Comparison of ENCODE assay signal across 8 mouse cellular contexts in the genomic region with DNA sequence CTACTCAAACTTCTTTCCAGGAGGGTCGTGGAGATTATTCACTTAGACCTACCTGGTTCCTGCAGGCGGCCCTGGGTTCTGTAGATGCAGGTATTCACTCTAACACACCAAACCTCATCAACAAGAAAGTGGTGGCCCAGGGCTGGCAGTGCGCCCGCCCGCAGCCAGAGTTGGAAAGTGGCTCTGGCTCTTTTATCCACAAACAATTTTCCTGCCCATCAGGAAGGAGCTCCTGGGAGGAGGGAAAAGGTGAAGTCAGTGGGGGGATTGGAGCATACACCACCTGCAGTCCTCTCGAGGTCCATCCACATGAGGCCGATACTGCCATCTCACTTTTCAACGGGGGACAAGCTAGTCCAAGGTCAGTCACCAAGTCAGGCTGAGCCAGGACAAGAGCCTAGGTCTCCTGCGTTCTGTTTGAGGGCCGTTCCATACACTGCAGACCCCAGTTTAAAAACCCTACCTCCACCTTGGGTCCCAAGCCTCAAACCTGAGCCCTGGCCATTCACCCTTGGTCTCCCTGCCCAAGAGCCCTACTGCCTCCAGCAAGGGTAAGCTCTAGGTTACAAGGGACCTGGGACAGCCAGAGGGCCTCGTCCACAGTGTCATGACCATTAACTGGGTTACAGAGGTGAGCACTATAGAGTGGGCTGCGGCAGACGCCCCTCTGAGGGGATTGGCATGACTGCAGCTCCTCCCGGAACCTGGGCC. TPM values are rescaled to one million over a fixed set of nuclear protein-coding genes. Genes with fewer than 3 reads are reported as not detected.
DNase-seq lines count a peak whose midpoint lies in the region; ATAC-seq lines count a peak whose summit lies in the region.

No protein-coding gene starts in this region.

- H3K36me3 ChIP-seq in kidney, embryonic 15.5 days = peaks cover 41% of the 10 kb centered on the region
- H3K36me3 ChIP-seq in hindbrain, embryonic 12.5 days = peaks cover 26% of the 10 kb centered on the region
- H3K36me3 ChIP-seq in midbrain, embryonic 10.5 days = peaks cover 45% of the 10 kb centered on the region

- peak overlapping the region; percentile 79 for H3K27ac ChIP-seq in kidney, embryonic 15.5 days
- H3K27ac ChIP-seq in hindbrain, embryonic 12.5 days = no peak overlapping the region
- H3K27ac ChIP-seq in midbrain, embryonic 10.5 days (replicated peaks) = peak overlapping the region; percentile 94

- ATAC-seq in kidney, embryonic 15.5 days (replicated peaks; ENCODE audit: low FRiP score) = no peak; the same call in 1 of the 2 replicates
- no peak; the same call in 1 of the 2 replicates for ATAC-seq in hindbrain, embryonic 12.5 days (ENCODE audit: low FRiP score)

- 0 out of 2 replicates have a peak, but pooled peaks cover 4% of the 10 kb centered on the region for H3K27me3 ChIP-seq in kidney, embryonic 15.5 days
- peaks cover 10% of the 10 kb centered on the region for H3K27me3 ChIP-seq in hindbrain, embryonic 12.5 days
- peaks cover 8% of the 10 kb centered on the region for H3K27me3 ChIP-seq in midbrain, embryonic 10.5 days (ENCODE audit: low read depth, poor library complexity, severe bottlenecking)

- H3K4me3 ChIP-seq in kidney, embryonic 15.5 days (replicated peaks) = peak overlapping the region; percentile 91
- H3K4me3 ChIP-seq in hindbrain, embryonic 12.5 days = peak overlapping the region; percentile 88
- H3K4me3 ChIP-seq in midbrain, embryonic 10.5 days = peak overlapping the region; percentile 93

- DNase-seq in kidney, adult 9 months = no peak
- DNase-seq in cerebellum, adult 18-20 months = peak; percentile 56 to 72
- DNase-seq in midbrain, embryonic 10.5 days (ENCODE audit: low spot score) = peak; percentile 25
- DNase-seq in thymus, postnatal 14 days = no peak
- no peak for DNase-seq in layer of hippocampus, adult 11-12 months (ENCODE audit: low spot score)
- DNase-seq in testis, postnatal 14 days (ENCODE audit: low spot score) = no peak

- no peaks in the 10 kb centered on the region for H3K9me3 ChIP-seq in kidney, embryonic 15.5 days (replicated peaks)
- H3K9me3 ChIP-seq in hindbrain, embryonic 12.5 days (replicated peaks) = no peaks in the 10 kb centered on the region
- no peaks in the 10 kb centered on the region for H3K9me3 ChIP-seq in midbrain, embryonic 10.5 days (replicated peaks)

- 44% methylated on average over 14 of the region's 14 CpGs for WGBS in kidney, embryonic 15.5 days
- 46% methylated on average over 14 of the region's 14 CpGs for WGBS in hindbrain, embryonic 12.5 days
- 46% methylated on average over 14 of the region's 14 CpGs for WGBS in midbrain, embryonic 10.5 days

- peak overlapping the region; percentile 88 for H3K4me2 ChIP-seq in kidney, embryonic 15.5 days
- H3K4me2 ChIP-seq in hindbrain, embryonic 12.5 days (replicated peaks) = peak overlapping the region; percentile 88

- H3K4me1 ChIP-seq in kidney, embryonic 15.5 days = peaks cover 20% of the 10 kb centered on the region
- H3K4me1 ChIP-seq in hindbrain, embryonic 12.5 days = peaks cover 10% of the 10 kb centered on the region
- peaks cover 30% of the 10 kb centered on the region for H3K4me1 ChIP-seq in midbrain, embryonic 10.5 days

- H3K9ac ChIP-seq in kidney, embryonic 15.5 days = peak overlapping the region; percentile 91
- peak overlapping the region; percentile 82 for H3K9ac ChIP-seq in hindbrain, embryonic 12.5 days

RNA-seq across cellular contexts. Expression of a gene that starts 0.8 kb away (rescaled TPM):
- polyA plus RNA-seq in kidney, embryonic 15.5 days (2015; fragmentation: Nextera tagmentation; extraction: Ambion mirVana) = 12.1 and 14.0 TPM in 2 replicates
- 10.0 and 11.2 TPM in 2 replicates for polyA plus RNA-seq in hindbrain, embryonic 12.5 days (2016; fragmentation: Nextera tagmentation; extraction: Ambion mirVana)
- 16.5 and 19.4 TPM in 2 replicates for polyA plus RNA-seq in midbrain, embryonic 10.5 days (2016; fragmentation: Nextera tagmentation; extraction: Ambion mirVana)

Comparison
In these comparisons a context has a peak if more than half of its experiments do, and no peak if none do; other contexts are left out.
1. DNase-seq: peak in cerebellum, adult 18-20 months (2 of 2) and midbrain, embryonic 10.5 days (single experiment); none in kidney, adult 9 months (single experiment), thymus, postnatal 14 days (single experiment), layer of hippocampus, adult 11-12 months (single experiment) and testis, postnatal 14 days (single experiment).
2. Peak in every context shown above with its lines, with median percentiles within 50 percentile points of each other: H3K4me3 ChIP-seq.